Mouse (Mus musculus): ENCODE measurements around the gene Limch1. TPM values are rescaled to one million over a fixed set of nuclear protein-coding genes. Genes with fewer than 3 reads are reported as not detected.

Limch1 gene
- polyA plus RNA-seq (2014; fragmentation: Illumina TruSeq; extraction: RNeasy Lipid Tissue Mini Kit (QIAGEN cat#74804); ENCODE audit: low read depth, low replicate concordance) = 80.2 TPM

DNA sequence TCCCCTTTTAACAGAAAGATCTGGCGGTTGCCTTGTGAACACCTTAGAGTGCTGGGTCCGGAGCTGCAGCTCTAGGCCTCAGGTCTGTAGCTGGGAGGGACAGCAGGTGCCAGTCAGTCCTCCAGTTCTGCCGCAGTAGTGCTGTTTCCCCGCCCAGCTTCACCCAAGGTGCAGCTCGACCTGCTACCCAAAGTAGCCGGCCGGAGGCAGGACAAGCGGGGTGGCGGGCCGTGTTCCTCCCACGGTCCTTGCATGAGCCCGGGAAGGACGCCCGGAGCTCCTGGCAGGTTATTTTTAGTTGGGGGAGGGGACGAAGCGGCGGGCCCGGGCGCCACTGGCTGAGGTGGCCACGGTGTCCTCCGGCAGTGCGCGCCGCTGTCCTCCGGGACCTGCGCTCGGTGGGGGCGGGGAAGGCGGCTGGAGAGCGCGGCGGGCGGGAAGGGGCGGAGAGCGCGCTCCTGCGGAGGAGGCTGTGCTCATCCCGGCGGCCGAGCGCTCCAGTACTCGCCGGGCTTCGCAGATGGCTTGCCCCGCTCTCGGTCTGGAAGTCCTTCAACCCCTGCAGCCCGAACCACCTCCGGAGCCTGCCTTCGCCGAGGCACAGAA, at the start of gene Limch1:
Limch1 (plus strand) TSS at position 438 of the 606 bp plus-strand sequence.

DNA sequence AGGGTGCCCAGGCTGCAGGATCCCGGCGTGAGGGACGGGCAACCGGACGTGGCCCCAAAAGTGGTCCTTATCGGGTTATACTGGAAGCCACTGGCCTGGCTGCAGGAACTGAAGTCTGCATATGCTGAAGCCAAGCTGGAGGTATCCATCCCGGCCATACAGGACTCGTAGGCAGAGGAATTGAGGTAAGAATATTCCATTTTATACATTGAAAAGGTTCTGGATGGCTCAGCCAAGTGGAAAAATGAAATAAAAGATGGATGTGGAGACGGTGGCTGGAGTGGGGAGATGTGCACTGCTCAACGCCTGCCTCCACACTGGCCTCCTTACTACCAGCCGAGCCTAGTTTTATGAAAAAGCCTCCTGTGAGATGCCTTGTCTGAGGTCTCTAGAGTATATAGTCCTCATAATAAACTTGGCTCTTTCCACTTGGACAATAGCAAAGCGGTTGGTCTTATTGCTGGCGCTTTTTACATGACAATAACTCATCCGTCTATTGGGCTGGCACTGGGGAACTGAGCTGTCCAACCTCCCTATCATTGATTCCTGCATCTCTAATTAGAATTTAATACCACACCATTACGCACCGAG, 353.2 kb downstream of the Limch1 start, which contains the start of gene Phox2b:
Phox2b (minus strand) TSS at position 569 of the 591 bp plus-strand sequence.

Other genes with a start within 250 kb of the Limch1 start
- 33.9 TPM for gene Apbb2, start 127.0 kb upstream of the Limch1 start, polyA plus RNA-seq (2014; fragmentation: Illumina TruSeq; extraction: RNeasy Lipid Tissue Mini Kit (QIAGEN cat#74804); ENCODE audit: low read depth, low replicate concordance)
- gene Uchl1, start 69.7 kb upstream of the Limch1 start, polyA plus RNA-seq (2014; fragmentation: Illumina TruSeq; extraction: RNeasy Lipid Tissue Mini Kit (QIAGEN cat#74804); ENCODE audit: low read depth, low replicate concordance) = 10.7 TPM